Mouse (Mus musculus) heart, embryonic 11.5 days (tissue): ENCODE results near the gene Chtf18. TPM values are rescaled to one million over a fixed set of nuclear protein-coding genes. Genes with fewer than 3 reads are reported as not detected.

ENCODE experiments used
- ATAC-seq: fragments of 200-750 bp; cut with Nextera tagmentation; replicated peaks from 2 replicates; pipeline ENCODE4 v1.8.0; 2017; ENCODE audit warnings: moderate library complexity; ENCODE audit not compliant: insufficient number of reproducible peaks, low FRiP score, low TSS enrichment
- H3K27ac ChIP-seq: fragments of 300-500 bp; sonication (generic); 2 replicates; pipeline ENCODE4 v1.5.1; 2014; ENCODE audit warnings: mild to moderate bottlenecking, low read depth, low read length
- H3K27me3 ChIP-seq: fragments of 300-500 bp; sonication (generic); 2 replicates; pipeline ENCODE4 v1.6.1; 2014; ENCODE audit warnings: mild to moderate bottlenecking, low read length, mixed read lengths; ENCODE audit not compliant: control insufficient read depth, insufficient read depth
- H3K36me3 ChIP-seq: fragments of 300-500 bp; sonication (generic); 2 replicates; pipeline ENCODE4 v1.6.1; 2014; ENCODE audit warnings: mild to moderate bottlenecking, low read length, moderate library complexity, mixed read lengths; ENCODE audit not compliant: control insufficient read depth, insufficient read depth
- H3K4me1 ChIP-seq: fragments of 300-500 bp; sonication (generic); 2 replicates; pipeline ENCODE4 v1.6.1; 2014; ENCODE audit warnings: low read length; ENCODE audit not compliant: control insufficient read depth, insufficient read depth
- H3K4me2 ChIP-seq: fragments of 300-500 bp; sonication (generic); 2 replicates; pipeline ENCODE4 v1.6.1; 2014; ENCODE audit warnings: mild to moderate bottlenecking, moderate library complexity
- H3K4me3 ChIP-seq: fragments of 300-500 bp; sonication (generic); 2 replicates; pipeline ENCODE4 v1.5.1; 2014; ENCODE audit warnings: low read depth, low read length
- H3K9ac ChIP-seq: fragments of 300-500 bp; sonication (generic); 2 replicates; pipeline ENCODE4 v1.6.1; 2014; ENCODE audit warnings: mild to moderate bottlenecking, low read depth, low read length, moderate library complexity
- H3K9me3 ChIP-seq: fragments of 300-500 bp; sonication (generic); replicated peaks from 2 replicates; pipeline ENCODE4 v1.6.1; 2016; ENCODE audit warnings: low read length; ENCODE audit not compliant: control insufficient read depth
- microRNA-seq: library from miRNA; unstranded; fragments of <30 nt; microRNA quantifications from one replicate; pipeline ENCODE4, GENCODE M21; 2016; ENCODE audit warnings: borderline number of aligned reads
- polyA plus RNA-seq: library from polyadenylated mRNA; unstranded; fragments of >200 nt; fragmentation: Nextera tagmentation; extraction: Ambion mirVana; gene quantifications from 2 replicates; pipeline ENCODE4 v1.2.1, GENCODE M21; 2014

The Chtf18 gene
- polyA plus RNA-seq, 1 experiment from 2014 or later: 12.6 TPM

GRCm38 (mm10) chr17:25672982-25673381, 54.2 kb downstream of the Chtf18 start:
- H3K4me1 ChIP-seq: no peaks in the 10 kb centered on the region
- H3K9ac ChIP-seq: no peak overlapping the region
- no peak for ATAC-seq
- H3K36me3 ChIP-seq: no peaks in the 10 kb centered on the region
- no peak overlapping the region for H3K4me2 ChIP-seq
- H3K27me3 ChIP-seq: peaks cover 10% of the 10 kb centered on the region
- no peak overlapping the region for H3K4me3 ChIP-seq
- H3K27ac ChIP-seq: no peak overlapping the region
- no peaks in the 10 kb centered on the region for H3K9me3 ChIP-seq

Small RNAs within 50 kb of the gene (microRNA-seq; reads per million reads assigned to microRNA genes)
- not detected for gene Gm25083

Other genes starting within 250 kb of the Chtf18 start
- gene Sstr5, start 230.1 kb downstream of the Chtf18 start, polyA plus RNA-seq: 0.84 and 1.0 TPM in 2 replicates
- gene Sox8, start 156.7 kb downstream of the Chtf18 start, polyA plus RNA-seq: 2.0 and 2.9 TPM in 2 replicates
- 32.8 and 34.9 TPM in 2 replicates for gene Lmf1, start 148.3 kb downstream of the Chtf18 start, polyA plus RNA-seq
- gene Gng13, start 10.2 kb downstream of the Chtf18 start, polyA plus RNA-seq: 2.1 and 2.7 TPM in 2 replicates
- 11.7 and 12.9 TPM in 2 replicates for gene Rpusd1, start 251 bp upstream of the Chtf18 start, polyA plus RNA-seq
- not detected in 2 replicates for gene Mslnl, start 8.6 kb upstream of the Chtf18 start, polyA plus RNA-seq
- gene Msln, start 27.0 kb upstream of the Chtf18 start, polyA plus RNA-seq: 3.1 and 3.4 TPM in 2 replicates
- 27.9 and 31.8 TPM in 2 replicates for gene Narfl, start 46.4 kb upstream of the Chtf18 start, polyA plus RNA-seq
- 47.2 and 52.3 TPM in 2 replicates for gene Haghl, start 58.3 kb upstream of the Chtf18 start, polyA plus RNA-seq
- 0.13 TPM in 1 of 2 replicates, not detected in the other for gene Ccdc78, start 59.2 kb upstream of the Chtf18 start, polyA plus RNA-seq
- 71.8 and 74.0 TPM in 2 replicates for gene Fam173a, start 65.5 kb upstream of the Chtf18 start, polyA plus RNA-seq
- gene AC134908.4, start 68.2 kb upstream of the Chtf18 start, polyA plus RNA-seq: 0.29 TPM in 1 of 2 replicates, not detected in the other
- gene Metrn, start 69.7 kb upstream of the Chtf18 start, polyA plus RNA-seq: 6.2 and 8.3 TPM in 2 replicates
- gene Fbxl16, start 81.7 kb upstream of the Chtf18 start, polyA plus RNA-seq: 1.1 and 1.4 TPM in 2 replicates
- 14.4 and 17.7 TPM in 2 replicates for gene Wdr24, start 96.2 kb upstream of the Chtf18 start, polyA plus RNA-seq
- 30.9 and 42.6 TPM in 2 replicates for gene Jmjd8, start 101.4 kb upstream of the Chtf18 start, polyA plus RNA-seq
- 292 and 322 TPM in 2 replicates for gene Stub1, start 106.0 kb upstream of the Chtf18 start, polyA plus RNA-seq
- gene Rhbdl1, start 109.9 kb upstream of the Chtf18 start, polyA plus RNA-seq: 1.9 and 2.5 TPM in 2 replicates
- gene Gm20683, start 114.3 kb upstream of the Chtf18 start, polyA plus RNA-seq: 0.70 and 1.1 TPM in 2 replicates
- 9.6 and 11.9 TPM in 2 replicates for gene Rhot2, start 117.4 kb upstream of the Chtf18 start, polyA plus RNA-seq
- gene Wdr90, start 134.1 kb upstream of the Chtf18 start, polyA plus RNA-seq: 12.3 and 14.0 TPM in 2 replicates
- gene Mcrip2, start 141.3 kb upstream of the Chtf18 start, polyA plus RNA-seq: 160 and 168 TPM in 2 replicates
- gene Mettl26, start 147.7 kb upstream of the Chtf18 start, polyA plus RNA-seq: 42.7 and 46.0 TPM in 2 replicates
- gene Wfikkn1, start 153.4 kb upstream of the Chtf18 start, polyA plus RNA-seq: 0.17 and 0.47 TPM in 2 replicates
- 11.0 and 11.7 TPM in 2 replicates for gene Rab40c, start 192.3 kb upstream of the Chtf18 start, polyA plus RNA-seq
- 71.2 and 77.1 TPM in 2 replicates for gene Pigq, start 217.5 kb upstream of the Chtf18 start, polyA plus RNA-seq
- 0.34 and 0.42 TPM in 2 replicates for gene Nhlrc4, start 217.5 kb upstream of the Chtf18 start, polyA plus RNA-seq
- 0.14 and 0.25 TPM in 2 replicates for gene A930017K11Rik, start 225.1 kb upstream of the Chtf18 start, polyA plus RNA-seq